Mouse (Mus musculus): ENCODE measurements around the gene Sox6.

Sox6 gene

GRCm38 (mm10) chr7:115891482-115891881, 147.1 kb downstream of the Sox6 start:
- no peak for DNase-seq (ENCODE audit: low spot score)

- DNase-seq (ENCODE audit: low spot score) = peak; percentile 48
These were observed 148.7 kb downstream of the Sox6 start for GRCm38 (mm10) chr7:115889926-115890325.

DNA sequence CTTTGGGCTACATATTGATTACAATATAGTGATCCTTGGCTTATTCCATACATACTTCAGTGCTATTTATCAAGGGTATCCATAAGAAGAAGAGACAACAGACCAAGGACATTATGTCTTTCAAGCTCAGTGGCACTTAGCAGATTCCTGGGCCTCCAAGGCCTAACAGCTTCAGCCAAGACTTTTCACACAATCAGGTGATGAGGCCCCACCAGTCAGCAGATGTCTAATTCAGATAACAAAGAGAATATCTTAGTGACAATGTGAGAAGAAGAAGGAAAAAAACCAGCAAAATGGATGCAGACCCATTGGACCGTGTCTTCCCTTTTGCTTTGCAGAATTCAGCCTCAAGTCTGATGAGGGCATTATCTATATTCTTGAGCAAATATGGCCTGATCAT, 150.0 kb downstream of the Sox6 start:
- no peak for DNase-seq (ENCODE audit: low spot score)

DNA sequence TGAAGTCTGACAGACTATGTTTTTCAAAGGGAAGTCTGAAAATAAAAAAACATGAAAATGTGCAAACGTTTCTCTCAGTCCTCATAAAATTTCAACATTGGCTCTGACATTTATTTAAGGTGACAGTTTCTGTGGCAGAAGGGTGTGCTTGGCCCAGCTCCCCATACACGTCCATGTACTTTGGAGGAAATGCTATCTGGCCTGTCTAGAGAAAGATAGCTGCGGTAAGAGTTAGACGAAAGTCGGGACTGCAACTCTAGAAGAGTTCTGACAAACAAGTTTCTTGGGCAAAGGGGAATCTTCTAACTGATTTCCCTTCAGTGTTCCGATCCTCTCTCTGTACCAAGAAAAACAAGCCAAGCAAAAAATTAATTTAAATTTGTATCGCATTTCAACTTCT, 150.5 kb downstream of the Sox6 start:
- no peak for DNase-seq (ENCODE audit: low spot score)

DNA sequence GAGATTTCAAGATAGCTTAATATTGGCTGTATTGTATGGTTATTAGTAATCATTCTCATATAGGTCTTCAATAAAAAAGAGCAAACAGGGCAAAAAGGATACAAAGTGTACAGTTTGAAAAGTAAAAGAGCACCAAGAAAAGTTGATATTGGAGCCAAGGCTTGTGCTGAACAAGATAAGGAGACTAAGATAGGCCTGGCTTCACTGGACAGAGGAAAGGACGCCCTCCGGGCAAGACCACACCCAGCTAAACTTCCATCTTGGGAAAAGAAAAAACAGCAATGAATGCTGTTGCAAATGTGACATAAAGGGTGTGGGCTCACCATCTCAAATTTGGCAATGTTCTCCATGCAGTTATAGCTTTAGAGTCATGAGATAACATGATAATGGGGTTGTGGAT, 165.7 kb downstream of the Sox6 start:
- DNase-seq (ENCODE audit: low spot score) = no peak

GRCm38 (mm10) chr7:115868504-115868903, 170.1 kb downstream of the Sox6 start:
- no peak for DNase-seq (ENCODE audit: low spot score)

GRCm38 (mm10) chr7:115867518-115868270, 170.9 kb downstream of the Sox6 start:
- peak; percentile 39 for DNase-seq (ENCODE audit: low spot score)

DNA sequence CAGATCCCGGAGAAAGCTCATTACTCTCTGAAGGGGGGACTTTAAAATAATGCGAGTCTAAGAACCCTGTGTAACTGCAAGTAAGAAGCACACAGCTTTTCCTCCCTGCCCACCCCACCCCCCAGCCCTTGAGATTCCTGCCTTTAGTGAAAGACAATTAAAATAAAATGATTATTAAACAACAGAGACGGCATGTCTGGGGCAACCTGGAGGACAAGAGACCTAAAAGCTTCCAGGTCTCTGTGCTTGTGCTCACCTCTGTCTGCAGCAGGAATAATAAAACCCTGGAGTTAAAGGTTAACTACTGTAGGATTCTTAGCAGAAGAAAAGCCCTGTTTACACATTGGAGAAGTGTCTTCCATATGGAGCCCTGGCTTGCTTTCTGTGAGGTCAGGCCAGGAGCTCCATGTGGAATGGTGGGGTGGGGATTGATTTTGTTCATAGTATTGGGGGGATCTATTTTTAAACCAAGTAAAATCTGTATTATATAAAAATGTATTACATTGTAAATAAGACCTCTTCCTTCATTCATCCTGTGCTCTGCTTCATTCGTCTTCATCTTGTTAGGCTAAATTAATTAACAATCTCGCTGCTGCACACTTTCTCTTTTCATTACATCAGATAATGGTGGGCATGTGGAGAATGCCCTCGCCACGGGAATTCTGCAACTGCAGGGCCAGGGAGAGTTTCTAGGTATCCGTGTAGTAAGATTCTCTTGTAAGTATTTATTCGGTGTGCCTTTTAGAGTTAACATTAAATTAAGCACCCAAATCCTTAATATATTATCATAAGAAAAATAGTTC, 171.7 kb downstream of the Sox6 start:
- no peak for DNase-seq (ENCODE audit: low spot score)

DNA sequence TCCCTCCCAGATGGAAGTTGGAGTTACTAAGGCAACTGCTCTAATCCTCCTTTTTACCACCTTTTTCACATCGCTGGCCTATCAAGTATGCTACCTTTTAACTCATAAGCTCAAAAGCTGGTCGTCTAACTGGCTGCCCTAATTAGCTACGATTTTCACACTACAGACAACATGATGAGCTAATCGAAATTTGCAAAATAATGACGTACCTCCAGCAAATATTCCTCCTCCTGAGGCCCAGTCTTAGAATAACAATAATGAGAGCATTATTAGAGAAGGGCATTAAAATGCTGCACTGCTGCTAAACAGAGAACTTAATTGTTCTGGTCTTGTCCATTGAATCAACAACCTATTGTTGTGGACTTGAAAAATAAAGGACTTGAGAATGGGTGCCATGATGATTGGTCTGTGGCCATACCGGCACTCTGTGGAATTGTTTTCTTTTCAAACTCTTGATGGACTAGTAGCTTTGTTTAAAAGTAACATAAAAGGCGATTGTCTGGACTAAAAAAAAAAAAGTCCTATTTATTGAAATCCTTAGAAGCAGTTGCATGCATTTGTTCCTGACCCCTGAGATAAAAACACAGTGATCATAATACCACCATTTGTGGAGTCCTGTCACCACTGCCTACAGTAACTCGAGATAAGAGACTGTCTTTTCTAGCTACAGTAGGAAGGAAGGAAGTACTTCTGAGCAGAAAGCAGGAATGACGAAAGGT, 172.5 kb downstream of the Sox6 start:
- DNase-seq (ENCODE audit: low spot score) = peak; percentile 49

DNA sequence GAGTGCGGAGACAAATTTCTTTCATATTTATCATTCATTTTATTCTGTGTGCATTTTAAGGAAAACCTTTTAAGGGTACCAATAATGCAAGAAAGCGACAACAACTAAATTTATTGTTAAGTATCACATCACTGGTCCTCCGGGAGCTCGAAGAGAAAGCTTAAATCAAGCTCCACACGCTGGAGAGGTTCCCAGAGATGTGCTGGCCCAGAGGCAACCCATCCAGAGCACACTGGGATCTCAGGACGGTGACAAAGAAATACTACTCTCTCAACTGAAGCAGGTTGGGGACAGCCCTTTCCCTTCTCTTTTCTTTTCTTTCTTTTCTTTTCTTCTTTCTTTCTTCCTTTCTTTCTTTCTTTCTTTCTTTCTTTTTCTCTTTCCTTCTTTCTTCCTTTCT, 173.4 kb downstream of the Sox6 start:
- DNase-seq (ENCODE audit: low spot score) = no peak

DNA sequence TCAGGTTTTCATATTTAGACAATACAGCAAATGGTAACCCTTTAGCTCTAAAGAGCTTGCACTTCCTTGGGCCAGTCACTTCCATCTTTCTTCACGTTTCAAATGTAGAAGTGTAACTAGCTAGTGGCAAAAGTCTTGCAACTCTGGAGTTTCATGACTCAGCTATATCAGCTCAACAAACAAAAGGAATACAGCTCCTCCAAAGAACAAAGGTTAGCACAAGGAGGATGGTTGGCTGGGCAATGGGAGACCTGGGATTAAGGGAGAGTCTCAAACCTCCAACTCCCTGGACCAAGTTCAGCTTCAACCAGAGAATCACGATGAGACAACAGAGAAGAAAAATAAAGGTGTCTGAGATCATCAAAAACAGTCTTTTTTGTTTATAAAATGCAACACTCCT, 174.2 kb downstream of the Sox6 start:
- DNase-seq (ENCODE audit: low spot score) = no peak

DNA sequence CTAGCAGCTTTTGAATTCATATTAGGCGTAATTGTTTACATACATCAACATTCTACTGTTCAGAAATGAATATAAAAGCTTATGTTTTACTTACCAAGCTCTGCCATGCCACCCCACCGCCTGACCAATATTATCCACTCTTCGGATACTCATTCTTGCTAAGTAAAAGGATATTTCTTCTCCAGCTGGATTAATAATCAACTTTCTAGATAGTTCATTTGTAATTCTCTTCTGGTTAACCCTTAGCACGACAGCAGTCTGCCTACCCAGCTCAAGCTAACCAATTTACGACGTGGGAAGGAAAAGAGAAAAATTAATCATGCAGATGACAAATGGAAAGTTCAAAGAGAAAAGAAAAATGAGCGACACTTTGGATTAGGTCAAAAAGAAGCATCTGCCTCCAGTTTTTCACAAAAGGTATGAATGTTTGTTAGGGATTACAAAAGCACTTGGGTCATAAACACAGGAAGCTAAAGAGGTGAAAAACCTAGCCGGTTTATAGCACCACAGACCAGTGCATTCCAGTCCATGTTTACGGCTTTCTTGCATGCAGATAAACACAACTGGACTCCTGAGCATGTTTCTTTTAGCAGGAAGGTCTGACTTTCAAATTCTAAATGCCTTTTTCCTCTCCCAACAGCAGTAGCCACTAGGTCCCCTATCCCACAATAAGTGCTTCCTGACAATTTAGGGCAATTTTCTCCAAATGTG, 178.8 kb downstream of the Sox6 start:
- DNase-seq (ENCODE audit: low spot score) = no peak

DNA sequence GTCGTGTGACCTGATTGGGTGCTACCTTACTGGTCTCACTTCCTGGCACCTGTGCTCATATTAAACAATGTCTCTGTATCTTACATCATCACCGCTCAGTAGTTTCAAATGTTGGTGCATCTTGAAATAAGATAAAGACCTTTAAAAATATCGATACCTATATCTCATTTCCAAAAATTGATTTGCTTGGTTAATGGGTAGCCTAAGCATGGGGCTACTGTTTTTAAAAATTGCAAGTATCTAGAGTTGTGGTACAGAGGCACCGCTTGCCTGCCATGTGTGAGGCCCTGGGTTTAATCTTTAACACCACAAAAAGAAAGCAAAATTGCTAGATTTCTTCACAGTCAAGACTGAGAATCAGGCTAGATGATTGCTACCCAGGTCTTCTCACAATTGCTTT, 187.5 kb downstream of the Sox6 start:
- no peak for DNase-seq (ENCODE audit: low spot score)

- DNase-seq (ENCODE audit: low spot score) = no peak
These were observed 192.7 kb downstream of the Sox6 start for GRCm38 (mm10) chr7:115845791-115846366.

DNA sequence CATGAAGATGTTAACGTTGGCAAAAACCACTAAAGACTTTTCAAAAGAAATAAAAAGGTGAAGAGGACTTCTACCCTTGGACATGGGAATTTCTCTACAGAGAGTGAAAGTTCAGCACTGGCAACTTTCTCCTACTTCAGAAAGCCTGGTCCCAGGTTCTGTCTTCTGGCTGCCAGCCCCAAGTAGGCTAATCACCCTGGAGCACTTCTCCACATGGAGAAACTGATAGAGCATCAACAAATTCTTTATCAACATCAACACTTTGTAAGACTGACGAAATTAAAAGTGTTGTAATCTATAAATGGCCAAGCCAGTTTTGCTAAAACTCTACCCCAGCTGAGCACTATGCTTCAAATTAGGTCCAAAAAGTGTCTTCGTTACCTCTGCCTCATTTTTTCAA, 193.7 kb downstream of the Sox6 start:
- no peak for DNase-seq (ENCODE audit: low spot score)

DNA sequence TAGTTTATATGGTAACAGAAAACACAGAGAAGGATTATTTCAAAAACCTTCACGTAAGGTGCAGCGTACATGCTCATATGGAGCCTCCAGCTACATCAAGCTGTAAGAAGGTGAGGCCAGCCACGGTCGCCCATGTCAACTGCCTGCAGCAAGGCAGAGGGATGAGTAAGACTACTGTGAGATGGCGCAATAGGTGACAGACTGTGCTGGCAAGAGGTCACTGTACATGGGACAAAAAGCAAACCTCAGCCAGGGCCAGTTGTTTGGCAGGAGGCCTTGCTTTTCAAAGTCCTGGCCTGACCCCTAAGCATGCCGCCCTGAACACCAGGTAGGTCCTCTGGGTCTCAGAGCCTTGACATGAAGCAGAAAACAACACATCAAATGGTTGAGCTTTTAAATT, 194.2 kb downstream of the Sox6 start:
- DNase-seq (ENCODE audit: low spot score) = no peak

GRCm38 (mm10) chr7:115842251-115842650, 196.3 kb downstream of the Sox6 start:
- DNase-seq (ENCODE audit: low spot score) = no peak

- DNase-seq (ENCODE audit: low spot score) = no peak
These were observed 198.0 kb downstream of the Sox6 start for GRCm38 (mm10) chr7:115840613-115841012.

DNA sequence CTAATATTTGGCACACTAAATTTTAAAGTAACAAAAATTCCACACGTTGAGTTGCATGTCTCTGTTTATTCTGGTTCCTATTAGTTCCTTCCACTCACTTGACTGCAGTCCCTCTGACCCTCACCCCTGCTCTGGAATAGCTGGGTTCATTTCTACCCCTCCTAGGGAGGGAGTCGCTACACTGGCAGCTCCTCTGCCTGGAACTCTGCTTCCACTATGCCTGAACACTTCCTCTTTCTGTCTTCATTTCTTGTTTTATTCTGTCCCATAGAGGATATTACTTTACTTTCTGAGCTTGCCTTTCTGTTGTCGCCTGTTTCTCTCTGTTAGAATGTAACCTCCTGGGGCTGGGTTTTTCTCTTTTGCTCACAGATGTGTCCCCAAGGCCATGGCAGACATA, 203.6 kb downstream of the Sox6 start:
- no peak for DNase-seq (ENCODE audit: low spot score)

DNA sequence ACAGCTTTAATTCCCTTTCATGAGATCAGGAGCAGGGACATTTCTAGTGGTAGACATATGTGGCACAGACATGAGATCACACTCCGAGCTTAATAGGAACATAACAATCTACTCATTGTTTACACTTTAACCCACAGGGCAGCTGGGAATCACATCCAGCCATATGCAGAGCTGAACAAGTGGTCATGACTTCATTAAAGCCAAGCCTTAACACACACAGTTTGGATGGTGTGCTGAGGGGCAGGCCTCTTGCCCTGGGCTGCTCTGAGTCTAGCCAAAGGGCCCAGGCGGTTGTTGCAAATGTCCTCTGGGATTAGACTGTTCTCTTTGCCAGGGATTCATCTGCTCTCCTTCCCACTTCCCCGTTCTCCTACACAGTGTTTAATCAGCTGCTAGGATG, 204.9 kb downstream of the Sox6 start:
- peak; percentile 40 for DNase-seq (ENCODE audit: low spot score)

- no peak for DNase-seq (ENCODE audit: low spot score)
These were observed 207.4 kb downstream of the Sox6 start for GRCm38 (mm10) chr7:115830938-115831873.

All from embryo, embryonic 10 days (tissue).